Mouse (Mus musculus): ENCODE results near the gene Ncam1.

Ncam1 gene

GRCm38 (mm10) chr9:49675696-49676465, 122.8 kb downstream of the Ncam1 start:
- DNase-seq (ENCODE audit: low spot score), result no peak

- DNase-seq (ENCODE audit: low spot score), result no peak
These were observed 126.0 kb downstream of the Ncam1 start for GRCm38 (mm10) chr9:49672646-49673199.

- no peak for DNase-seq (ENCODE audit: low spot score)
These were observed 131.7 kb downstream of the Ncam1 start for GRCm38 (mm10) chr9:49667066-49667465.

- no peak for DNase-seq (ENCODE audit: low spot score)
These were observed 133.4 kb downstream of the Ncam1 start for GRCm38 (mm10) chr9:49665361-49665760.

- no peak for DNase-seq (ENCODE audit: low spot score)
These were observed 134.8 kb downstream of the Ncam1 start for GRCm38 (mm10) chr9:49663927-49664320.

GRCm38 (mm10) chr9:49662958-49663926, 135.5 kb downstream of the Ncam1 start:
- DNase-seq (ENCODE audit: low spot score), result no peak

GRCm38 (mm10) chr9:49661480-49661879, 137.2 kb downstream of the Ncam1 start:
- no peak for DNase-seq (ENCODE audit: low spot score)

GRCm38 (mm10) chr9:49658381-49658856, 140.3 kb downstream of the Ncam1 start:
- DNase-seq (ENCODE audit: low spot score), result peak; percentile 18

GRCm38 (mm10) chr9:49654470-49654869, 144.3 kb downstream of the Ncam1 start:
- DNase-seq (ENCODE audit: low spot score), result no peak

GRCm38 (mm10) chr9:49653478-49654245, 145.1 kb downstream of the Ncam1 start:
- no peak for DNase-seq (ENCODE audit: low spot score)

GRCm38 (mm10) chr9:49644296-49644695, 154.4 kb downstream of the Ncam1 start:
- no peak for DNase-seq (ENCODE audit: low spot score)

- no peak for DNase-seq (ENCODE audit: low spot score)
These were observed 158.0 kb downstream of the Ncam1 start for GRCm38 (mm10) chr9:49640764-49641163.

- DNase-seq (ENCODE audit: low spot score), result no peak
These were observed 158.6 kb downstream of the Ncam1 start for GRCm38 (mm10) chr9:49640142-49640541.

GRCm38 (mm10) chr9:49637955-49638354, 160.8 kb downstream of the Ncam1 start:
- no peak for DNase-seq (ENCODE audit: low spot score)

- no peak for DNase-seq (ENCODE audit: low spot score)
These were observed 162.9 kb downstream of the Ncam1 start for GRCm38 (mm10) chr9:49635668-49636326.

GRCm38 (mm10) chr9:49632591-49632990, 166.1 kb downstream of the Ncam1 start:
- DNase-seq (ENCODE audit: low spot score), result no peak

- DNase-seq (ENCODE audit: low spot score), result no peak
These were observed 168.4 kb downstream of the Ncam1 start for GRCm38 (mm10) chr9:49630336-49630735.

GRCm38 (mm10) chr9:49624910-49625309, 173.8 kb downstream of the Ncam1 start:
- DNase-seq (ENCODE audit: low spot score), result no peak

- DNase-seq (ENCODE audit: low spot score), result no peak
These were observed 174.7 kb downstream of the Ncam1 start for GRCm38 (mm10) chr9:49623934-49624505.

- no peak for DNase-seq (ENCODE audit: low spot score)
These were observed 175.6 kb downstream of the Ncam1 start for GRCm38 (mm10) chr9:49622928-49623676.
